Mouse (Mus musculus) midbrain, embryonic 11.5 days (tissue): ENCODE measurements around the gene Rbms3. TPM values are rescaled to one million over a fixed set of nuclear protein-coding genes. Genes with fewer than 3 reads are reported as not detected.

ENCODE experiments used
- ATAC-seq: fragments of 200-750 bp; cut with Nextera tagmentation; 2 replicates; pipeline ENCODE4 v1.8.0; 2017; ENCODE audit warnings: moderate TSS enrichment, moderate library complexity; ENCODE audit not compliant: low FRiP score
- DNase-seq: peaks from one replicate; pipeline ENCODE4 v3.0.0; 2015; ENCODE audit warnings: low spot score; ENCODE audit errors: missing footprints
- H3K27ac ChIP-seq: fragments of 300-500 bp; sonication (generic); 2 replicates; pipeline ENCODE4 v1.5.1; 2014; ENCODE audit warnings: low read depth, low read length
- H3K27me3 ChIP-seq: fragments of 300-500 bp; sonication (generic); 2 replicates; pipeline ENCODE4 v1.6.1; 2014; ENCODE audit warnings: mild to moderate bottlenecking, low read length, moderate library complexity, mixed read lengths; ENCODE audit not compliant: control insufficient read depth, insufficient read depth
- H3K36me3 ChIP-seq: fragments of 300-500 bp; sonication (generic); 2 replicates; pipeline ENCODE4 v1.6.1; 2014; ENCODE audit warnings: mild to moderate bottlenecking, low read length, moderate library complexity, mixed read lengths; ENCODE audit not compliant: control insufficient read depth, insufficient read depth
- H3K4me1 ChIP-seq: fragments of 300-500 bp; sonication (generic); 2 replicates; pipeline ENCODE4 v1.6.1; 2014; ENCODE audit warnings: low read length; ENCODE audit not compliant: control insufficient read depth, insufficient read depth
- H3K4me2 ChIP-seq: fragments of 300-500 bp; sonication (generic); 2 replicates; pipeline ENCODE4 v1.6.1; 2014; ENCODE audit warnings: mild to moderate bottlenecking, moderate library complexity
- H3K4me3 ChIP-seq: fragments of 300-500 bp; sonication (generic); 2 replicates; pipeline ENCODE4 v1.5.1; 2014; ENCODE audit warnings: low read depth, low read length
- H3K9ac ChIP-seq: fragments of 300-500 bp; sonication (generic); 2 replicates; pipeline ENCODE4 v1.6.1; 2014; ENCODE audit warnings: low read length
- H3K9me3 ChIP-seq: fragments of 300-500 bp; sonication (generic); 2 replicates; pipeline ENCODE4 v1.6.1; 2016; ENCODE audit warnings: low read length; ENCODE audit not compliant: control insufficient read depth
- WGBS: fragments of 180-500 bp; shearing (Covaris S2); extraction: QIAGEN DNeasy Blood & Tissue Kit; methylation state at CpG from one replicate; pipeline ENCODE4 v1.1.7; 2014; 5-methylcytosine and 5-hydroxymethylcytosine counted together
- polyA plus RNA-seq: library from polyadenylated mRNA; unstranded; fragments of >200 nt; fragmentation: Nextera tagmentation; extraction: Ambion mirVana; gene quantifications from 2 replicates; pipeline ENCODE4 v1.2.1, GENCODE M21; 2014

Gene Rbms3
- polyA plus RNA-seq, 1 experiment from 2014 or later: 13.6 TPM

GRCm38 (mm10) chr9:116807166-116808081 lies 822.3 kb downstream of the Rbms3 start:
- Histone ChIP-seq H3K4me3 (no peak overlapping the region), H3K9ac (peak overlapping the region; percentile 12; the same call in 1 of the 2 replicates), H3K9me3 (no peaks in the 10 kb centered on the region), H3K4me2 (peak overlapping the region; percentile 24; the same call in 1 of the 2 replicates), H3K36me3 (no peaks in the 10 kb centered on the region), H3K4me1 (peaks cover 14% of the 10 kb centered on the region), H3K27ac (peak overlapping the region; percentile 44), H3K27me3 (no peaks in the 10 kb centered on the region)
- ATAC-seq: peak; percentile 80
- DNase-seq: peak; percentile 93
- 13% methylated on average over 16 of the region's 16 CpGs for WGBS

- H3K27me3 ChIP-seq: no peaks in the 10 kb centered on the region
- H3K36me3 ChIP-seq: no peaks in the 10 kb centered on the region
- H3K4me3 ChIP-seq: no peak overlapping the region
- ATAC-seq: no peak
- WGBS: 71% methylated on average over 3 of the region's 3 CpGs
- H3K4me1 ChIP-seq: peaks cover 14% of the 10 kb centered on the region
- H3K9me3 ChIP-seq: no peaks in the 10 kb centered on the region
- no peak overlapping the region for H3K27ac ChIP-seq
- no peak for DNase-seq
- H3K4me2 ChIP-seq: no peak overlapping the region
- H3K9ac ChIP-seq: no peak overlapping the region
Observed at GRCm38 (mm10) chr9:116803292-116803731, 826.4 kb downstream of the Rbms3 start.

- H3K4me2 ChIP-seq: no peak overlapping the region
Observed at GRCm38 (mm10) chr9:116802602-116803001, 827.1 kb downstream of the Rbms3 start.

GRCm38 (mm10) chr9:116795240-116795955 lies 834.3 kb downstream of the Rbms3 start:
- no peaks in the 10 kb centered on the region for H3K27me3 ChIP-seq
- 38% methylated on average over 2 of the region's 2 CpGs for WGBS

More at GRCm38 (mm10) chr9:116802602-116803001, 827.1 kb downstream of the Rbms3 start:
- no peak for ATAC-seq
- Histone ChIP-seq H3K36me3 (no peaks in the 10 kb centered on the region), H3K4me1 (peaks cover 8% of the 10 kb centered on the region; the same call in 1 of the 2 replicates), H3K9ac (no peak overlapping the region), H3K27ac (no peak overlapping the region), H3K9me3 (no peaks in the 10 kb centered on the region), H3K4me3 (no peak overlapping the region), H3K27me3 (no peaks in the 10 kb centered on the region)
- no peak for DNase-seq
- WGBS: 85% methylated on average over 7 of the region's 7 CpGs

GRCm38 (mm10) chr9:116791850-116792249 lies 837.9 kb downstream of the Rbms3 start:
- WGBS: 84% methylated on average over 7 of the region's 7 CpGs
- Histone ChIP-seq H3K9me3 (no peaks in the 10 kb centered on the region), H3K27ac (no peak overlapping the region), H3K4me3 (no peak overlapping the region), H3K4me1 (no peaks in the 10 kb centered on the region), H3K9ac (no peak overlapping the region), H3K4me2 (no peak overlapping the region), H3K27me3 (no peaks in the 10 kb centered on the region), H3K36me3 (no peaks in the 10 kb centered on the region)
- ATAC-seq: no peak
- no peak for DNase-seq

More at GRCm38 (mm10) chr9:116795240-116795955, 834.3 kb downstream of the Rbms3 start:
- Histone ChIP-seq H3K9me3 (no peaks in the 10 kb centered on the region), H3K4me1 (no peaks in the 10 kb centered on the region), H3K9ac (no peak overlapping the region), H3K27ac (no peak overlapping the region), H3K4me2 (no peak overlapping the region), H3K4me3 (no peak overlapping the region), H3K36me3 (no peaks in the 10 kb centered on the region)
- DNase-seq (no peak), ATAC-seq (no peak)

- H3K4me3 ChIP-seq: no peak overlapping the region
- H3K4me2 ChIP-seq: no peak overlapping the region
- H3K36me3 ChIP-seq: no peaks in the 10 kb centered on the region
- no peak for DNase-seq
- H3K27me3 ChIP-seq: no peaks in the 10 kb centered on the region
- no peak for ATAC-seq
- H3K9ac ChIP-seq: no peak overlapping the region
- no peaks in the 10 kb centered on the region for H3K9me3 ChIP-seq
- no peak overlapping the region for H3K27ac ChIP-seq
- WGBS: 79% methylated on average over 11 of the region's 11 CpGs
- no peaks in the 10 kb centered on the region for H3K4me1 ChIP-seq
Observed at GRCm38 (mm10) chr9:116786136-116787046, 843.3 kb downstream of the Rbms3 start.

GRCm38 (mm10) chr9:116771820-116772219 lies 857.9 kb downstream of the Rbms3 start:
- 67% methylated on average over 3 of the region's 3 CpGs for WGBS
- Histone ChIP-seq H3K4me3 (no peak overlapping the region), H3K9ac (no peak overlapping the region), H3K9me3 (no peaks in the 10 kb centered on the region), H3K4me1 (no peaks in the 10 kb centered on the region), H3K36me3 (no peaks in the 10 kb centered on the region), H3K4me2 (no peak overlapping the region), H3K27me3 (no peaks in the 10 kb centered on the region), H3K27ac (no peak overlapping the region)
- ATAC-seq: no peak
- DNase-seq: peak; percentile 62

GRCm38 (mm10) chr9:116769358-116770054 lies 860.2 kb downstream of the Rbms3 start:
- DNase-seq: no peak
- H3K9me3 ChIP-seq: no peaks in the 10 kb centered on the region
- H3K27me3 ChIP-seq: no peaks in the 10 kb centered on the region
- no peak overlapping the region for H3K4me2 ChIP-seq
- H3K27ac ChIP-seq: no peak overlapping the region
- no peaks in the 10 kb centered on the region for H3K36me3 ChIP-seq
- no peaks in the 10 kb centered on the region for H3K4me1 ChIP-seq
- peak; percentile 55; the same call in 1 of the 2 replicates for ATAC-seq
- 66% methylated on average over 12 of the region's 12 CpGs for WGBS
- no peak overlapping the region for H3K9ac ChIP-seq
- no peak overlapping the region for H3K4me3 ChIP-seq
